Mouse (Mus musculus) heart, postnatal 0 days (tissue): Measurements from ENCODE around the gene Rnf149.

Source experiments
- CTCF ChIP-seq: IDR thresholded peaks from 2 replicates; pipeline ENCODE4 v1.5.1; 2016; ENCODE audit warnings: antibody characterized with exemption, control low read depth, low read depth
- EP300 ChIP-seq: IDR thresholded peaks from 2 replicates; pipeline ENCODE4 v1.6.1; 2016; ENCODE audit warnings: antibody characterized with exemption, low read depth

DNA sequence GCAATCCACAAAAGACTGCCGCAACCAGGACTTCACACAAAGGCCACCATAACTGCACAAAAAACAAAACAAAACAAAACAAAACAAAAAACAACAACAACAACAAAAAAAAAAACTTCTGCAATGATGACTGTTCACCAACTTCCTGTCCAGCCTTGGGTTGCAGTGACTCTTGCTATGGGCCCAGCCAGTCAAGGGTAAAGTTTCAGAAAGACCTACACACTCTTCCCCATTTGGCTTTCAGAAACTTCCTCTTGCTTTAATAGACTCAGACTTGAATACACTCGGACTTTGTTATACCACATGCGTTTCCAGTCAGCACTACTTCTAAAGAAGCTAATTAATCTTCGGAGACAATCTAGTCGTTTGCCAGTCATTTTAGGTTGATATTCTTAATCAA is 13.0 kb upstream of the Rnf149 start:
- TF ChIP-seq CTCF, result no peak
- TF ChIP-seq EP300, result no peak
